Mouse (Mus musculus) heart, postnatal 0 days (tissue): ENCODE results near the gene Plxdc2. TPM values are rescaled to one million over a fixed set of nuclear protein-coding genes. Genes with fewer than 3 reads are reported as not detected.
A peak's percentile ranks its signal among the peaks of the same experiment; 100 is the strongest.

Experiments used
- ATAC-seq: fragments of 200-750 bp; cut with Nextera tagmentation; 2 replicates; pipeline ENCODE4 v1.8.0; 2017; ENCODE audit warnings: low read depth, moderate number of reproducible peaks, moderate library complexity; ENCODE audit not compliant: insufficient read depth
- DNase-seq: peaks from one replicate; pipeline ENCODE4 v3.0.0-alpha.2; 2016; ENCODE audit warnings: low spot score
- H3K27ac ChIP-seq: fragments of 300-500 bp; sonication (generic); 2 replicates; pipeline ENCODE4 v1.5.1; 2014; ENCODE audit warnings: low read depth, mild to moderate bottlenecking
- H3K27me3 ChIP-seq: fragments of 300-500 bp; sonication (generic); 2 replicates; pipeline ENCODE4 v1.6.1; 2014; ENCODE audit warnings: low read length, mixed read lengths; ENCODE audit not compliant: control insufficient read depth, insufficient read depth
- H3K36me3 ChIP-seq: fragments of 300-500 bp; sonication (generic); replicated peaks from 2 replicates; pipeline ENCODE4 v1.6.1; 2014; ENCODE audit warnings: low read length, mixed read lengths; ENCODE audit not compliant: control insufficient read depth, insufficient read depth
- H3K4me1 ChIP-seq: fragments of 300-500 bp; sonication (generic); 2 replicates; pipeline ENCODE4 v1.6.1; 2014; ENCODE audit warnings: antibody characterized with exemption; ENCODE audit not compliant: control insufficient read depth, insufficient read depth
- H3K4me2 ChIP-seq: fragments of 300-500 bp; sonication (generic); 2 replicates; pipeline ENCODE4 v1.6.1; 2014; ENCODE audit warnings: low read depth, mild to moderate bottlenecking, low read length, moderate library complexity
- H3K4me3 ChIP-seq: fragments of 300-500 bp; sonication (generic); 2 replicates; pipeline ENCODE4 v1.5.1; 2014; ENCODE audit warnings: low read depth, low read length
- H3K9ac ChIP-seq: fragments of 300-500 bp; sonication (generic); replicated peaks from 2 replicates; pipeline ENCODE4 v1.6.1; 2014; ENCODE audit warnings: low read depth, low read length, mixed read lengths
- H3K9me3 ChIP-seq: fragments of 300-500 bp; sonication (generic); replicated peaks from 2 replicates; pipeline ENCODE4 v1.6.1; 2016; ENCODE audit warnings: low read length; ENCODE audit not compliant: control insufficient read depth
- CTCF ChIP-seq: IDR thresholded peaks from 2 replicates; pipeline ENCODE4 v1.5.1; 2016; ENCODE audit warnings: antibody characterized with exemption, control low read depth, low read depth
- EP300 ChIP-seq: IDR thresholded peaks from 2 replicates; pipeline ENCODE4 v1.6.1; 2016; ENCODE audit warnings: antibody characterized with exemption, low read depth
- WGBS: fragments of 180-500 bp; shearing (Covaris S2); extraction: QIAGEN DNeasy Blood & Tissue Kit; methylation state at CpG from one replicate; pipeline ENCODE4 v1.1.7; 2014; 5-methylcytosine and 5-hydroxymethylcytosine counted together
- polyA plus RNA-seq: library from polyadenylated mRNA; unstranded; fragments of >200 nt; fragmentation: Nextera tagmentation; extraction: Ambion mirVana; gene quantifications from 2 replicates; pipeline ENCODE4 v1.2.1, GENCODE M21; 2015
- total RNA-seq: library from RNA; depleted of rRNA; stranded (reverse); fragments of >200 nt; gene quantifications from 2 replicates; pipeline ENCODE4 v1.2.3, GENCODE M21; 2014; ENCODE audit warnings: low replicate concordance

Plxdc2 gene
- total and polyA plus RNA-seq, 2 experiments from 2014 or later: 4.2 to 6.1 TPM

DNA sequence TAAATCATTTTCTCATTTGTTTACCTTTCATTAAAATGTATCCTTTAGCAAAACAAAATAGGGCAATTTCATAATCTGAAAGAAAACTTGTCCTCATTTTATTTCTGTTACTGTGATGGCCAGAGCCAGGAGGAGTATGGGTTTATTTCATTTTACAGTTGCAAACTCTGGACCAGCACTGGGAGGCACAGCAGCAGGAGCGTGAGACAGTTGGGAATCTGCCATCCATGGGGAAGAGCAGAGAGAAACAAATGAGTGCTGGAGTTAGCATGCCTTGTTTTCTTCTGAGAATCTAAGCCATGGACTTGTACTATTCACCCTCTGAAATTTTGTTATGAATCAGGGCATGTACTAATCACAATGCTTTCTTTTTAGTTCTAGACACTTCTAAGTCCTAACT, 328.4 kb downstream of the Plxdc2 start:
- H3K4me3 ChIP-seq: no peak overlapping the region
- H3K27me3 ChIP-seq: no peaks in the 10 kb centered on the region
- no peaks in the 10 kb centered on the region for H3K9me3 ChIP-seq
- no peak overlapping the region for H3K4me2 ChIP-seq
- H3K36me3 ChIP-seq: no peaks in the 10 kb centered on the region
- DNase-seq (no peak), ATAC-seq (no peak)
- 78% methylated on average over 1 of the region's 1 CpGs for WGBS
- H3K9ac ChIP-seq: no peak overlapping the region
- no peak for TF ChIP-seq CTCF
- TF ChIP-seq EP300: no peak
- no peak overlapping the region for H3K27ac ChIP-seq
- no peaks in the 10 kb centered on the region for H3K4me1 ChIP-seq

- no peak overlapping the region for H3K4me2 ChIP-seq
- 61% methylated on average over 2 of the region's 2 CpGs for WGBS
- DNase-seq (no peak), ATAC-seq (no peak)
- H3K9ac ChIP-seq: no peak overlapping the region
- no peaks in the 10 kb centered on the region for H3K27me3 ChIP-seq
- H3K36me3 ChIP-seq: no peaks in the 10 kb centered on the region
- H3K9me3 ChIP-seq: no peaks in the 10 kb centered on the region
- H3K4me3 ChIP-seq: no peak overlapping the region
- no peak overlapping the region for H3K27ac ChIP-seq
- TF ChIP-seq EP300 (no peak), CTCF (no peak)
- no peaks in the 10 kb centered on the region for H3K4me1 ChIP-seq
These were observed 340.3 kb downstream of the Plxdc2 start for GRCm38 (mm10) chr2:16696390-16696789.

- H3K9me3 ChIP-seq: no peaks in the 10 kb centered on the region
- 61% methylated on average over 5 of the region's 5 CpGs for WGBS
- ATAC-seq (no peak), DNase-seq (no peak)
- no peaks in the 10 kb centered on the region for H3K36me3 ChIP-seq
- TF ChIP-seq EP300 (no peak), CTCF (no peak)
- H3K4me3 ChIP-seq: no peak overlapping the region
- no peak overlapping the region for H3K4me2 ChIP-seq
- no peak overlapping the region for H3K27ac ChIP-seq
- H3K9ac ChIP-seq: no peak overlapping the region
- H3K4me1 ChIP-seq: no peaks in the 10 kb centered on the region
- H3K27me3 ChIP-seq: no peaks in the 10 kb centered on the region
These were observed 341.1 kb downstream of the Plxdc2 start for GRCm38 (mm10) chr2:16697181-16697580.

- Histone ChIP-seq H3K9ac (no peak overlapping the region), H3K9me3 (no peaks in the 10 kb centered on the region), H3K4me1 (no peaks in the 10 kb centered on the region), H3K27ac (no peak overlapping the region), H3K4me3 (no peak overlapping the region), H3K4me2 (no peak overlapping the region), H3K36me3 (no peaks in the 10 kb centered on the region), H3K27me3 (no peaks in the 10 kb centered on the region)
- TF ChIP-seq CTCF (peak; percentile 17; the same call in 1 of the 2 replicates), EP300 (no peak)
- ATAC-seq (no peak), DNase-seq (no peak)
- 82% methylated on average over 2 of the region's 2 CpGs for WGBS
These were observed 350.1 kb downstream of the Plxdc2 start for GRCm38 (mm10) chr2:16706227-16706626.

DNA sequence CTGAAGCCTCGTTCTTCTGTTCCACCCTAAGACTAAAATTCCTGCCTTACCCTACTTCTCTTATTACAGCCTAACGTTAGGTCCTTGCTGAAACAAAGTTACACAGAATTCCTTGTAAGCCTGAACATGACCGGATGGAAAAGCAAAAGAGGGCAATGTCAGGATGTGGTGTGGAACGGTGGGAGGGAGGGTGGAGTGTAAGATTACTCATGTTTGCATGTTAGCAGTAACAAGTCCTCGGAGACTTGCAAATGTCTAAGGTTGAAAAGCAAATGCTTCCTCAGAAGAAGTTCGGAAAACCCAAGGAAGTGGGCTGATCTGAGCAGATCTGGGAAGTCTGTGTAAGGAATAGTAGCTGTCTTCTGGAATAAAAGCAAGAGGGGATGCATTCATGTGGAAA, 353.8 kb downstream of the Plxdc2 start:
- DNase-seq (no peak), ATAC-seq (no peak)
- Histone ChIP-seq H3K36me3 (no peaks in the 10 kb centered on the region), H3K27ac (no peak overlapping the region), H3K4me2 (no peak overlapping the region), H3K9me3 (no peaks in the 10 kb centered on the region), H3K9ac (no peak overlapping the region), H3K4me3 (no peak overlapping the region), H3K4me1 (no peaks in the 10 kb centered on the region), H3K27me3 (no peaks in the 10 kb centered on the region)
- TF ChIP-seq EP300 (no peak), CTCF (no peak)
- WGBS: 64% methylated on average over 6 of the region's 6 CpGs

DNA sequence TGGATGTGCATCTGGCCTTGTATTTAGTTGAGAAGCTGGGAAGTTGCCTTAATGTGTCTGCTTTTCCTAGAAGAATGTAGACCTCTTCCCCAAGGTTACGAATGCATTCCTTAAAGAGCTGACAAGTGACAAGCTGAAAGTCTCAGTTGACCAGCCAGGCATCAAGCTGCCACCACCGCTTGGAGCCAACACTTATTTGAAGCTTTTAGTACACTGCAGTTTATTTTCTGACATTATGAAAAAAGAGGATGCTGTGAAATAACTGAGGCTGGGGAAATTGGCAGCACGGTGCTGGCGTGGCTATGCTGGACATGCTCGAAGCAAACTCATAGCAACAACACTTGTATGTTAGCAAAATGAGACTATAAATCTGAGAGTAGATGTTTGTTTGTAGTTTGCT, 374.9 kb downstream of the Plxdc2 start:
- H3K27me3 ChIP-seq: no peaks in the 10 kb centered on the region
- H3K9ac ChIP-seq: no peak overlapping the region
- WGBS: 84% methylated on average over 5 of the region's 5 CpGs
- H3K4me1 ChIP-seq: no peaks in the 10 kb centered on the region
- no peak overlapping the region for H3K4me3 ChIP-seq
- TF ChIP-seq CTCF: no peak
- H3K36me3 ChIP-seq: no peaks in the 10 kb centered on the region
- H3K4me2 ChIP-seq: no peak overlapping the region
- no peak overlapping the region for H3K27ac ChIP-seq
- H3K9me3 ChIP-seq: no peaks in the 10 kb centered on the region
- no peak for ATAC-seq
- no peak for DNase-seq
